Mouse (Mus musculus): ENCODE results near the gene Sirt7.

Gene Sirt7

GRCm38 (mm10) chr11:120579316-120580107, 45.5 kb downstream of the Sirt7 start:
- H3K9me3 ChIP-seq (ENCODE audit: low read length): no peaks in the 10 kb centered on the region
- TF ChIP-seq NANOG (IDR thresholded peaks at IDR 0.05; ENCODE audit: borderline replicate concordance, low read length) (no peak), POU5F1 (IDR thresholded peaks at IDR 0.05; ENCODE audit: borderline replicate concordance, low read length) (no peak), CTCF (conservative IDR thresholded peaks at IDR 0.05; ENCODE audit: low read length) (peak; percentile 100)
- peaks cover 64% of the 10 kb centered on the region for H3K4me1 ChIP-seq (replicated peaks; ENCODE audit: low read depth, low read length)
- H3K27me3 ChIP-seq (ENCODE audit: insufficient read depth, low read length): no peaks in the 10 kb centered on the region
- H3K4me3 ChIP-seq (replicated peaks; ENCODE audit: low read length): peak overlapping the region; percentile 96
- peaks cover 48% of the 10 kb centered on the region for H3K36me3 ChIP-seq (ENCODE audit: insufficient read depth, low read length)

DNA sequence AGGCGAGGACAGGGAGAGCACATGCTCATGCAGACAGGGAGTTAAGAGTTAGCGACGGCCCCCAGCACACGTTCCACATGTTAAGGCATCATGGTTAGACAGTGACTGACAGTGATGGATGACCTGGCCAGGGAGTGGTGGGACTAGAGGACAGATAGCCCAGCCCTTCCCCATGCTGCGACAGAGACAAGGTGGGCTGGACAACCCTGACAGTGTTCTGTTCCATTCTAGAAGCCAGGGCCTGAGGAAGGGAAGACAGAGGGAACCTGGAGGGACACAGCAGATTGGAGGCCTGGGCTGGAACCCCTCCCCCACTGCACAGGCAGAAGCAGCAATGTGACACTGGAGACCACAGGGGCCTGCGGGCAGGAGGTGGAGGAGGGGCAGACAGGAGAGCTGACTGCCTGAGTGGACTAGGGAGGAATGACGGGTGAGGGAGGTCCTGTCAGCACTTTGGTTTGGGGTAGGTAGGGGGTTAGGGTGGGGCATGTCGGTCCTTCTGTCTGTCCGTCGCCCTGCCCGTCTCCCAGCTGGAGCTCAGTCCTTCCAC, 46.3 kb downstream of the Sirt7 start:
- H3K27me3 ChIP-seq (ENCODE audit: insufficient read depth, low read length): no peaks in the 10 kb centered on the region
- peak overlapping the region; percentile 96 for H3K4me3 ChIP-seq (replicated peaks; ENCODE audit: low read length)
- H3K36me3 ChIP-seq (ENCODE audit: insufficient read depth, low read length): peaks cover 48% of the 10 kb centered on the region
- H3K9me3 ChIP-seq (ENCODE audit: low read length): no peaks in the 10 kb centered on the region
- peaks cover 69% of the 10 kb centered on the region for H3K4me1 ChIP-seq (replicated peaks; ENCODE audit: low read depth, low read length)
- no peak for TF ChIP-seq CTCF (conservative IDR thresholded peaks at IDR 0.05; ENCODE audit: low read length)
- no peak for TF ChIP-seq POU5F1 (IDR thresholded peaks at IDR 0.05; ENCODE audit: borderline replicate concordance, low read length)
- no peak for TF ChIP-seq NANOG (IDR thresholded peaks at IDR 0.05; ENCODE audit: borderline replicate concordance, low read length)

- no peaks in the 10 kb centered on the region for H3K9me3 ChIP-seq (ENCODE audit: low read length)
- peaks cover 48% of the 10 kb centered on the region for H3K36me3 ChIP-seq (ENCODE audit: insufficient read depth, low read length)
- H3K4me1 ChIP-seq (replicated peaks; ENCODE audit: low read depth, low read length): peaks cover 69% of the 10 kb centered on the region
- TF ChIP-seq POU5F1 (IDR thresholded peaks at IDR 0.05; ENCODE audit: borderline replicate concordance, low read length): no peak
- TF ChIP-seq NANOG (IDR thresholded peaks at IDR 0.05; ENCODE audit: borderline replicate concordance, low read length): no peak
- TF ChIP-seq CTCF (conservative IDR thresholded peaks at IDR 0.05; ENCODE audit: low read length): no peak
- no peaks in the 10 kb centered on the region for H3K27me3 ChIP-seq (ENCODE audit: insufficient read depth, low read length)
- H3K4me3 ChIP-seq (replicated peaks; ENCODE audit: low read length): peak overlapping the region; percentile 26; the same call in 1 of the 2 replicates
Observed at GRCm38 (mm10) chr11:120578024-120578693, 46.9 kb downstream of the Sirt7 start.

- TF ChIP-seq CTCF (conservative IDR thresholded peaks at IDR 0.05; ENCODE audit: low read length) (peak; percentile 48), NANOG (IDR thresholded peaks at IDR 0.05; ENCODE audit: borderline replicate concordance, low read length) (no peak), POU5F1 (IDR thresholded peaks at IDR 0.05; ENCODE audit: borderline replicate concordance, low read length) (no peak)
- Histone ChIP-seq H3K36me3 (ENCODE audit: insufficient read depth, low read length) (peaks cover 48% of the 10 kb centered on the region), H3K27me3 (ENCODE audit: insufficient read depth, low read length) (no peaks in the 10 kb centered on the region), H3K4me3 (replicated peaks; ENCODE audit: low read length) (no peak overlapping the region), H3K4me1 (replicated peaks; ENCODE audit: low read depth, low read length) (peaks cover 64% of the 10 kb centered on the region), H3K9me3 (ENCODE audit: low read length) (no peaks in the 10 kb centered on the region)
Observed at GRCm38 (mm10) chr11:120577211-120578023, 47.6 kb downstream of the Sirt7 start.

- H3K4me1 ChIP-seq (replicated peaks; ENCODE audit: low read depth, low read length): peaks cover 65% of the 10 kb centered on the region
- peaks cover 52% of the 10 kb centered on the region for H3K36me3 ChIP-seq (ENCODE audit: insufficient read depth, low read length)
- TF ChIP-seq POU5F1 (IDR thresholded peaks at IDR 0.05; ENCODE audit: borderline replicate concordance, low read length) (no peak), NANOG (IDR thresholded peaks at IDR 0.05; ENCODE audit: borderline replicate concordance, low read length) (no peak), CTCF (conservative IDR thresholded peaks at IDR 0.05; ENCODE audit: low read length) (no peak)
- no peaks in the 10 kb centered on the region for H3K9me3 ChIP-seq (ENCODE audit: low read length)
- H3K27me3 ChIP-seq (ENCODE audit: insufficient read depth, low read length): no peaks in the 10 kb centered on the region
- no peak overlapping the region for H3K4me3 ChIP-seq (replicated peaks; ENCODE audit: low read length)
Observed at GRCm38 (mm10) chr11:120576365-120576981, 48.6 kb downstream of the Sirt7 start.

GRCm38 (mm10) chr11:120575940-120576339, 49.1 kb downstream of the Sirt7 start:
- no peaks in the 10 kb centered on the region for H3K27me3 ChIP-seq (ENCODE audit: insufficient read depth, low read length)
- H3K9me3 ChIP-seq (ENCODE audit: low read length): no peaks in the 10 kb centered on the region

DNA sequence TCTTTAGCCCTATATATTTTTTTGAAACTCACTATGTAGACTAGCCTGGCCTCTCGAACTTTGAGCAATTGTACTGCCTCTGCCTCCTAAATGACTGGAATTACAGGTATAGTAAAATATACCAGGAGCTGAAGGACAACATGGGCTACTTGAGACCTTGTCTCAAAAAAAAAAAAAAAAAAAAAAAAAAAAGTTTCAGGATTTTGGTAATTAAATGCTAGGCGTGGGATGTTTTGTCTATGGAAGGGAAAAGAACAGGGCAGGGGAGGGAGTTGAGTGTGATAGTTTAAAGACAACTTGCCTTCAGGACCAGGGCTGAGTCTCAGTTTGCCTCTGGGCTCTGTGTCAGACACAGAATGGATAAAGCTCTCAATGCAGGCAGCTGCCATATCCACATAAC, 50.0 kb downstream of the Sirt7 start:
- no peak for TF ChIP-seq CTCF (conservative IDR thresholded peaks at IDR 0.05; ENCODE audit: low read length)
- no peak for TF ChIP-seq NANOG (IDR thresholded peaks at IDR 0.05; ENCODE audit: borderline replicate concordance, low read length)
- TF ChIP-seq POU5F1 (IDR thresholded peaks at IDR 0.05; ENCODE audit: borderline replicate concordance, low read length): no peak
- H3K4me1 ChIP-seq (replicated peaks; ENCODE audit: low read depth, low read length): peaks cover 71% of the 10 kb centered on the region
- no peaks in the 10 kb centered on the region for H3K27me3 ChIP-seq (ENCODE audit: insufficient read depth, low read length)
- peaks cover 60% of the 10 kb centered on the region for H3K36me3 ChIP-seq (ENCODE audit: insufficient read depth, low read length)
- no peaks in the 10 kb centered on the region for H3K9me3 ChIP-seq (ENCODE audit: low read length)
- H3K4me3 ChIP-seq (replicated peaks; ENCODE audit: low read length): no peak overlapping the region; the same call in 1 of the 2 replicates

More at GRCm38 (mm10) chr11:120575940-120576339, 49.1 kb downstream of the Sirt7 start:
- Histone ChIP-seq H3K36me3 (ENCODE audit: insufficient read depth, low read length) (peaks cover 58% of the 10 kb centered on the region), H3K4me1 (replicated peaks; ENCODE audit: low read depth, low read length) (peaks cover 71% of the 10 kb centered on the region), H3K4me3 (replicated peaks; ENCODE audit: low read length) (no peak overlapping the region)
- no peak for TF ChIP-seq CTCF (conservative IDR thresholded peaks at IDR 0.05; ENCODE audit: low read length)
- no peak for TF ChIP-seq NANOG (IDR thresholded peaks at IDR 0.05; ENCODE audit: borderline replicate concordance, low read length)
- no peak for TF ChIP-seq POU5F1 (IDR thresholded peaks at IDR 0.05; ENCODE audit: borderline replicate concordance, low read length)
